Mouse (Mus musculus): ENCODE data around the gene Dnase1l3. TPM values are rescaled to one million over a fixed set of nuclear protein-coding genes. Genes with fewer than 3 reads are reported as not detected.

Gene Dnase1l3
- polyA plus RNA-seq, 1 experiment from 2014 or later = 6.0 TPM

DNA sequence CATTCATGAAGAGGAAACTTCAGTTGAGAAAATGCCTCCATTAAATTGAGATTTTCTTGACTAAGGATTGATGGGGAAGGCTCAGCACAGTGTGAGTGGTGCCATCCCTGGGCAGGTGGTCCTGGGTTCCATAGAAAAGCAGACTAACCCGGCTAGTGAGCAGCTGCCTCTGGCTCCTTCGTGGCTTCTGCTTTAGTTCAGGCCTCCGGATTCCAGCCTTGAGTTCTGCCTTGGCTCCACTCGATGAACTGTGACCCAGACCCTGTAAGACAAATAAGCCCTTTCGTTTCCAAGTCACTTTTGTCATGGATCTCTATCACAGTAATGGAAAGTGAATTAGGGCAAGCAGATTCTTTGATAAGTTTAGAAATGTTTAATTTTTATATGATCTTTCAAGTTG is 40.2 kb upstream of the Dnase1l3 start:
- WGBS (ENCODE audit: insufficient replicate concordance) = 56% methylated on average over 5 of the region's 5 CpGs
- Histone ChIP-seq H3K27me3 (ENCODE audit: control insufficient read depth, insufficient read depth, low read depth, low read length) (no peaks in the 10 kb centered on the region), H3K9ac (ENCODE audit: low read depth, low read length) (no peak overlapping the region), H3K36me3 (ENCODE audit: control insufficient read depth, insufficient read depth) (no peaks in the 10 kb centered on the region), H3K9me3 (replicated peaks; ENCODE audit: control insufficient read depth, low read length) (no peaks in the 10 kb centered on the region), H3K27ac (ENCODE audit: low read length) (no peak overlapping the region), H3K4me2 (ENCODE audit: low read depth, low read length) (no peak overlapping the region), H3K4me1 (ENCODE audit: control insufficient read depth, low read depth, low read length) (no peaks in the 10 kb centered on the region), H3K4me3 (ENCODE audit: low read depth, low read length) (no peak overlapping the region)
- no peak for ATAC-seq (ENCODE audit: low read depth)

DNA sequence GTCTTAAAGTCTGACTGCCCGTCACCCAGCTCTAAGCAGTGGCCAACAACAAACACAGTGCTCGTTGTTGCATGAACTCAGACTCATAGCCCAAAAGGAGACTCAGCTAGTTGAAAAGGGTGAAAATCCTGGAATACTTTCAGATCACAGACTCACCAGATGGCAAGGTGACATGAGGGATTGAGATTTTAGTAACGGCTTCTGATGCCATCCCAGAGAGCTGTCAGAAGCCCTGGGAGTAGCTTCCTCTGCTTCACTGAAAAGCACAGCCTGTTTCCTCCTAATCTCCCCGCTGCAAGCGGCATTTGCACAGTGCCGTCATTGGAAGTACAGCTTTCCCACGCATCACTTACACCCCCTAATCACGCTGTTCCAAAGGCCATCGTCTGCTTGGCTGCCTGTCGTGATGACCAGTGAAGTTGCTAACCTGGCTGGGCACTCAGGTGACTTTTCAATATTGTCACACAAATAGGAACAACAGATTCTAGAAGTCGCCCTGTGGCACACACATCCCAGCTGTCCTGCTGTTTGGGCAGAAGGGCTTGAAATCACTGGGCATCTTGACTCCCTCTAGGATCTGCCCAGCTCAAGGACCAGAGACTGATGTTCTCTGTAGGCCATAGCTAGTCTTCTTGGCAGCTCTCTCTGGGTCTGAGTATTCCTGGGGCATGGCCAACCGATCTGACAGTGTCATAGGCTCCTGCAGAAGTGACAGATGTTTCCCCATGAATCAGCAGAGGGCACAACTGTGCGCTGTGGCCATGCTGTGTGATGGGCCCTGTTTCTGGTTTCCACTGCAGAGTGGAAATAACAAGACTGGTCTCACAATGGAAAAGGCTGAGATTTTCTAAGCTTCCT is 37.9 kb upstream of the Dnase1l3 start:
- Histone ChIP-seq H3K4me3 (ENCODE audit: low read depth, low read length) (no peak overlapping the region), H3K4me1 (ENCODE audit: control insufficient read depth, low read depth, low read length) (no peaks in the 10 kb centered on the region), H3K27me3 (ENCODE audit: control insufficient read depth, insufficient read depth, low read depth, low read length) (no peaks in the 10 kb centered on the region), H3K27ac (ENCODE audit: low read length) (no peak overlapping the region), H3K9ac (ENCODE audit: low read depth, low read length) (no peak overlapping the region), H3K36me3 (ENCODE audit: control insufficient read depth, insufficient read depth) (no peaks in the 10 kb centered on the region), H3K9me3 (replicated peaks; ENCODE audit: control insufficient read depth, low read length) (no peaks in the 10 kb centered on the region), H3K4me2 (ENCODE audit: low read depth, low read length) (no peak overlapping the region)
- 68% methylated on average over 13 of the region's 13 CpGs for WGBS (ENCODE audit: insufficient replicate concordance)
- no peak for ATAC-seq (ENCODE audit: low read depth)

DNA sequence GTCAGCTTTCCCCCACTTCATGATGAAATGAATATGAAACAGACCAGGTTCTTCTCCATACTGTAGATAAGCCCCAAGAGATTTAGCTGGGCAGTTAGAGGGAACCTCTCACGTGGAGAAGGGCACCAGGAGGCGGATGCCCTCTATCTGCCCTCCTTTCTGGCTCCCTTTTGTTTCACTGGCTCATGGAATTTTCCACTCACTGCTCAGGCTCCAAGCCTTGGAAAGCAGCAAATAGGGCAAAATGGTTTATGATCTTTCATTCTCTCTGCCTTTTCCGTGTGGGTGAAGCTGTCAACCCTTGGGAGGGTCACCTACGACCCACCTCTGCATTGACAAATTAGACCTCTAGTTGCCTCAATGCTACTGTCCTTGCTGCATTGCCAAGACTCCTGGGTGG is 36.2 kb upstream of the Dnase1l3 start:
- H3K36me3 ChIP-seq (ENCODE audit: control insufficient read depth, insufficient read depth) = no peaks in the 10 kb centered on the region
- H3K4me2 ChIP-seq (ENCODE audit: low read depth, low read length) = no peak overlapping the region
- H3K4me1 ChIP-seq (ENCODE audit: control insufficient read depth, low read depth, low read length) = no peaks in the 10 kb centered on the region
- no peak overlapping the region for H3K9ac ChIP-seq (ENCODE audit: low read depth, low read length)
- H3K9me3 ChIP-seq (replicated peaks; ENCODE audit: control insufficient read depth, low read length) = no peaks in the 10 kb centered on the region
- H3K27ac ChIP-seq (ENCODE audit: low read length) = no peak overlapping the region
- H3K27me3 ChIP-seq (ENCODE audit: control insufficient read depth, insufficient read depth, low read depth, low read length) = no peaks in the 10 kb centered on the region
- no peak for ATAC-seq (ENCODE audit: low read depth)
- WGBS (ENCODE audit: insufficient replicate concordance) = 48% methylated on average over 4 of the region's 4 CpGs
- H3K4me3 ChIP-seq (ENCODE audit: low read depth, low read length) = no peak overlapping the region

DNA sequence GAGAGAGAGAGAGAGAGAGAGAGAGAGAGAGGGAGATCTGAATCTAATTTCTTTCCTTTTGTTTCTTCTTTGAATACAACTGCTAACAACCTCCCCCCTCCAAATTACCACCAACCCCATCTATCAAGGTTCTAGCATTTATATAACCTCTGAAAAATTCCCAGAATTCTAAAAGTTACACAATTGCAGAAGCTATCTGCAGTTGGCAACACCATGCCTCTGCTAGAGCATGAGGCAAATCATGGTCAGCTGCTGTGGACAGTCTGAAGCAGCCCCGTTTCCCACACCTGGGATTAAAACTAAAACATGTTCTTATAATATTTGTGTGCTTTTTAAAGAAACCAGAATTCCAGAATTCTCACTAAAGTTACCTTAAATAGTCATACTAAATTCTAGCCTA is 35.4 kb upstream of the Dnase1l3 start:
- ATAC-seq (ENCODE audit: low read depth) = no peak
- H3K4me2 ChIP-seq (ENCODE audit: low read depth, low read length) = no peak overlapping the region
- H3K27me3 ChIP-seq (ENCODE audit: control insufficient read depth, insufficient read depth, low read depth, low read length) = no peaks in the 10 kb centered on the region
- no peak overlapping the region for H3K9ac ChIP-seq (ENCODE audit: low read depth, low read length)
- no peaks in the 10 kb centered on the region for H3K36me3 ChIP-seq (ENCODE audit: control insufficient read depth, insufficient read depth)
- no peak overlapping the region for H3K4me3 ChIP-seq (ENCODE audit: low read depth, low read length)
- H3K27ac ChIP-seq (ENCODE audit: low read length) = no peak overlapping the region
- H3K9me3 ChIP-seq (replicated peaks; ENCODE audit: control insufficient read depth, low read length) = no peaks in the 10 kb centered on the region
- H3K4me1 ChIP-seq (ENCODE audit: control insufficient read depth, low read depth, low read length) = no peaks in the 10 kb centered on the region
- WGBS (ENCODE audit: insufficient replicate concordance) = 56% methylated on average over 1 of the region's 1 CpGs

DNA sequence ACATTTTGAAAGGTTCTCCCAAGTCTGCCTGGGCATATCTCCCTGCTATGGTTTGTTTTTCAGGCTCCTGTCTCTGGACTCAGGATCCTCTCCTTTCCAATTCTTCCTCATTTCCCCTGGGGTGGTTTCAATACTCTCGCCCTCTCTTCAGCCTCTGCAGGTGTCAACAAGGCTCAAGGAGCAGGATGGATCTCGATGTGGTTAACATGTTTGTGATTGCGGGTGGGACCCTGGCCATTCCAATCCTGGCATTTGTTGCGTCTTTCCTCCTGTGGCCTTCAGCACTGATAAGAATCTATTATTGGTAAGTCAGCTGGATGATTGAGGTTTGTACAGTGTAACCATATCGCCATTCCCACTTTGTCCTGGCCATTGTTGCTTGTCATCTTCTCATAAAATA is 33.7 kb upstream of the Dnase1l3 start:
- no peaks in the 10 kb centered on the region for H3K27me3 ChIP-seq (ENCODE audit: control insufficient read depth, insufficient read depth, low read depth, low read length)
- H3K4me1 ChIP-seq (ENCODE audit: control insufficient read depth, low read depth, low read length) = no peaks in the 10 kb centered on the region
- H3K9ac ChIP-seq (ENCODE audit: low read depth, low read length) = no peak overlapping the region
- no peak overlapping the region for H3K27ac ChIP-seq (ENCODE audit: low read length)
- no peaks in the 10 kb centered on the region for H3K36me3 ChIP-seq (ENCODE audit: control insufficient read depth, insufficient read depth)
- no peak overlapping the region for H3K4me3 ChIP-seq (ENCODE audit: low read depth, low read length)
- 62% methylated on average over 5 of the region's 5 CpGs for WGBS (ENCODE audit: insufficient replicate concordance)
- ATAC-seq (ENCODE audit: low read depth) = no peak
- no peak overlapping the region for H3K4me2 ChIP-seq (ENCODE audit: low read depth, low read length)
- no peaks in the 10 kb centered on the region for H3K9me3 ChIP-seq (replicated peaks; ENCODE audit: control insufficient read depth, low read length)

DNA sequence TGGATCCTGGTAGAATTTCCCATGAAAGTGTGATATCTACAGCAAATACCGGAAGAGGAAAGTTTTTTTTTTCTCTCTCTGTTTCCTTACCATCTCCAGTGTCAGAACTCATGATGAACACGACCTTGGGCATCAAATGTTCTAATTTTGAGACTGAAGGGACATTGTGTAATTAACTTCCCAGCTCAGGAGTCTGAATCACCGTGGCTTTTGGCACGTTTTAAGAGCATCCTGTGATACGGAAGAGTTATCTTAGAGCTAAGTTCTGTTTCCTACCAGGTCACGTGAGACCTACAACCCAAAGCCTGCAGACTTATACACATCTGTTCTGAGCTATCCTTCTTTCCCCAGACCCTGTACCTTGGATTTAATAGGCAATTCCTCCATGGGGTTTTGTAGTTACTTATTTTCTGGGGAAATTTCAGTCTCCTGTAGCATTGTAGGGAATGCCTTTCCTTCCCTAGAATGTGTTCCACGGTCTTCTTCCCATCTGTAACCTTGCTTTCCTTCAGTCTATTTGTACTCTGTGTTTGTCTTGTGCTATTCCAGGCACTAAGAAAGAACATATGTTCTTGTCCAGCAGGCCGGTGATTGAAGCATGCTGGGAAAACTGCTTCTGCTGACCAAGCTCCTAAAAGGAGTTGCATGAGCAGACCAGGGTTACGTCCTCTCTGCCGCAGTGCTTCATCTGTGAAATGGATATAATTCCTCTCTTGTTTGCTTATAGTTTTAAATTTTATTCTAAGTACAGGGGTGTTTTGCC is 32.6 kb upstream of the Dnase1l3 start:
- no peak overlapping the region for H3K27ac ChIP-seq (ENCODE audit: low read length)
- WGBS (ENCODE audit: insufficient replicate concordance) = 57% methylated on average over 10 of the region's 10 CpGs
- H3K36me3 ChIP-seq (ENCODE audit: control insufficient read depth, insufficient read depth) = no peaks in the 10 kb centered on the region
- no peaks in the 10 kb centered on the region for H3K4me1 ChIP-seq (ENCODE audit: control insufficient read depth, low read depth, low read length)
- no peaks in the 10 kb centered on the region for H3K9me3 ChIP-seq (replicated peaks; ENCODE audit: control insufficient read depth, low read length)
- ATAC-seq (ENCODE audit: low read depth) = no peak
- H3K4me2 ChIP-seq (ENCODE audit: low read depth, low read length) = no peak overlapping the region
- H3K4me3 ChIP-seq (ENCODE audit: low read depth, low read length) = no peak overlapping the region
- no peaks in the 10 kb centered on the region for H3K27me3 ChIP-seq (ENCODE audit: control insufficient read depth, insufficient read depth, low read depth, low read length)
- no peak overlapping the region for H3K9ac ChIP-seq (ENCODE audit: low read depth, low read length)

DNA sequence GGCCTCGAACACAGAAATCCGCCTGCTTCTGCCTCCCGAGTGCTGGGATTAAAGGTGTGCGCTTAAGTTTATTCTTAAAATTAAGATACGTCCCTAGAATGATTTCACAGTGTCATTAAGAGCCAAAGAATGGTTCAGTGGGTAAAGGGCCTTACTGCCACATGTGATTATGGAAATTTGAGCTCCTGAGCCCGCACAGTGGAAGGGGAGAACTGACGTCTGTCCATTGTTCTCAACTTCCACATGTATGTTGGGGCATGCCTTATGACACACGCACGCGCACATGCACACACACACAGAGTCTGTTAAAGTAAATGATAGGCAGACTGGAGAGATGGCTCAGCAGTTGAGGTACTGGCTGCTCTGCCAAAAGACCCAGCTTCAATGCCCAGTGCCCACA is 30.6 kb upstream of the Dnase1l3 start:
- Histone ChIP-seq H3K4me3 (ENCODE audit: low read depth, low read length) (no peak overlapping the region), H3K27ac (ENCODE audit: low read length) (no peak overlapping the region), H3K9me3 (replicated peaks; ENCODE audit: control insufficient read depth, low read length) (no peaks in the 10 kb centered on the region), H3K4me1 (ENCODE audit: control insufficient read depth, low read depth, low read length) (no peaks in the 10 kb centered on the region), H3K27me3 (ENCODE audit: control insufficient read depth, insufficient read depth, low read depth, low read length) (no peaks in the 10 kb centered on the region), H3K36me3 (ENCODE audit: control insufficient read depth, insufficient read depth) (no peaks in the 10 kb centered on the region), H3K9ac (ENCODE audit: low read depth, low read length) (no peak overlapping the region), H3K4me2 (ENCODE audit: low read depth, low read length) (no peak overlapping the region)
- ATAC-seq (ENCODE audit: low read depth) = no peak
- 78% methylated on average over 10 of the region's 10 CpGs for WGBS (ENCODE audit: insufficient replicate concordance)

DNA sequence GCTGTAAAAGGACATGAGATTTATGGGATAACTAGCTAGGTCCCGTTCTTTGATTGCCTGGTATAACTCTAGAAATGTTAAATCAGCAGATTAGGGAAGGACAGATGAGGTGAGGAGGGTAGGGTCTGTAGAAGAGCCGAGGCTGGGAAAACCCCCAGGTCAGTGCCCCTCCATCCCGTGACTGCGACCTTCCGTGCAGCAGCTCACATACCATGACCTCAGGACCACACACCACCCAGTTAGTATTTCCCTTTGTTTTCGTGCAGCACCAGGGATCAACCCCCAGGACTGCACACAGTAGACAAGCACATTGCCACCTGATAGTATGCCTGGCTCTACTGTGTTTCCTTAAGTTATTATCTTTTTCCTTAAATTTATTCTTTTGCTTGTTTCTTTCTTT is 30.1 kb upstream of the Dnase1l3 start:
- Histone ChIP-seq H3K9ac (ENCODE audit: low read depth, low read length) (no peak overlapping the region), H3K4me1 (ENCODE audit: control insufficient read depth, low read depth, low read length) (no peaks in the 10 kb centered on the region), H3K9me3 (replicated peaks; ENCODE audit: control insufficient read depth, low read length) (no peaks in the 10 kb centered on the region), H3K36me3 (ENCODE audit: control insufficient read depth, insufficient read depth) (no peaks in the 10 kb centered on the region), H3K27ac (ENCODE audit: low read length) (no peak overlapping the region), H3K4me2 (ENCODE audit: low read depth, low read length) (no peak overlapping the region), H3K27me3 (ENCODE audit: control insufficient read depth, insufficient read depth, low read depth, low read length) (no peaks in the 10 kb centered on the region), H3K4me3 (ENCODE audit: low read depth, low read length) (no peak overlapping the region)
- 54% methylated on average over 6 of the region's 6 CpGs for WGBS (ENCODE audit: insufficient replicate concordance)
- ATAC-seq (ENCODE audit: low read depth) = no peak

DNA sequence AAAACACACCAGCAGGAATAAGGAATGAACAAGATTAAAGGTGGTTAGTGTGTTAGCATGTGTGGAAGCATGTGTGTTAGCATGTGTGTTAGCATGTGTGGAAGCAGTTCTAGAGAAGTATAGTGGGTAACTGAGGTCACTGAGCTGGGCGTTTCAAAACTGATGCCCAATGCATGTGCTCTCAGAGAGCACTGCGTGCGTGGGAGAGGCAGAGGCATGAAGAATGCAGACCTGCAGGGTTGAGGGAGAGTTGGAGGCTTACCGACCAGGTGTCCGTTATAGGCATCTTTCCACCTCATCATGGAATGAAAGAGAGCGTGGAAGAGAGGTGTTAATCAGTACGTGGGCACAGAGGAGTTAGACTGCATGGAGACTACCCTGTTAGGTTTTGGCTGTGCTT is 26.2 kb upstream of the Dnase1l3 start:
- no peak for ATAC-seq (ENCODE audit: low read depth)
- Histone ChIP-seq H3K9me3 (replicated peaks; ENCODE audit: control insufficient read depth, low read length) (no peaks in the 10 kb centered on the region), H3K4me2 (ENCODE audit: low read depth, low read length) (no peak overlapping the region), H3K4me3 (ENCODE audit: low read depth, low read length) (no peak overlapping the region), H3K27ac (ENCODE audit: low read length) (no peak overlapping the region), H3K27me3 (ENCODE audit: control insufficient read depth, insufficient read depth, low read depth, low read length) (no peaks in the 10 kb centered on the region), H3K36me3 (ENCODE audit: control insufficient read depth, insufficient read depth) (no peaks in the 10 kb centered on the region), H3K9ac (ENCODE audit: low read depth, low read length) (no peak overlapping the region), H3K4me1 (ENCODE audit: control insufficient read depth, low read depth, low read length) (peaks cover 3% of the 10 kb centered on the region; the same call in 1 of the 2 replicates)
- WGBS (ENCODE audit: insufficient replicate concordance) = 67% methylated on average over 7 of the region's 7 CpGs
